Mouse (Mus musculus): Measurements from ENCODE around the gene Gm20708.

Gene Gm20708

DNA sequence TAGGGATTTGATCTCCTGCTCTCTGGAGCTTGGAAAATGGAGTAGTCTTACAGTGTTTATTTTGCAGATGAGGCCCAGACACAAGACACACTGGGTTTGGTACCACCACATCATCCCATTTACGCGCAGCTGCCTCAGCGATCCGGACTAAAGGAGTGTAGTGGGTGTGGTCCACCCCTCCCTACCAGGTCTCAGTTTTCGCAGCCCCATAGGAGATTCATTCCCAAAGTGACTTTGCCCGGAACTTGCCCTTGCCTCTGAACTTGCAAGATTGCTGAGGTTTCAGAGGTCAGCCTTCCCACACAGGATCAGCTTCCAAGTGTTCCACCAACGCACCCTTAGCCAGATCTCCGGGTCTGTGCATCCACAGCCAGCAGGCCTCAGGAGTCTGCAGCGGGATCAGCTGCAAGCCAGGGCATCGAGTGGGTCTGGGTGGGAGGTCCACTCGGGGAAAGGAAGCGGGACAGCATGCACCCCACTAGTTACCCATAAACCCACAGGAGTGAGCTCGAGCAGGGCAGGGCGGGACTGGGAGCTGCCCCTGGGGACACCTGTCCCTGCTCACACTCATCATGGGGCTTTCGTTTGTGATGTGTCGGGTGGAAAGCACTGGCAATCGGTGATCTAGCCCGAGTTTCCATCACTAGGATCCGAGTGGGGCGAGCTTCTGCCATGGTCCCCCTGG is 78.8 kb downstream of the Gm20708 start:
- in situ Hi-C loops (cut with MboI, MseI) = no loop called here

DNA sequence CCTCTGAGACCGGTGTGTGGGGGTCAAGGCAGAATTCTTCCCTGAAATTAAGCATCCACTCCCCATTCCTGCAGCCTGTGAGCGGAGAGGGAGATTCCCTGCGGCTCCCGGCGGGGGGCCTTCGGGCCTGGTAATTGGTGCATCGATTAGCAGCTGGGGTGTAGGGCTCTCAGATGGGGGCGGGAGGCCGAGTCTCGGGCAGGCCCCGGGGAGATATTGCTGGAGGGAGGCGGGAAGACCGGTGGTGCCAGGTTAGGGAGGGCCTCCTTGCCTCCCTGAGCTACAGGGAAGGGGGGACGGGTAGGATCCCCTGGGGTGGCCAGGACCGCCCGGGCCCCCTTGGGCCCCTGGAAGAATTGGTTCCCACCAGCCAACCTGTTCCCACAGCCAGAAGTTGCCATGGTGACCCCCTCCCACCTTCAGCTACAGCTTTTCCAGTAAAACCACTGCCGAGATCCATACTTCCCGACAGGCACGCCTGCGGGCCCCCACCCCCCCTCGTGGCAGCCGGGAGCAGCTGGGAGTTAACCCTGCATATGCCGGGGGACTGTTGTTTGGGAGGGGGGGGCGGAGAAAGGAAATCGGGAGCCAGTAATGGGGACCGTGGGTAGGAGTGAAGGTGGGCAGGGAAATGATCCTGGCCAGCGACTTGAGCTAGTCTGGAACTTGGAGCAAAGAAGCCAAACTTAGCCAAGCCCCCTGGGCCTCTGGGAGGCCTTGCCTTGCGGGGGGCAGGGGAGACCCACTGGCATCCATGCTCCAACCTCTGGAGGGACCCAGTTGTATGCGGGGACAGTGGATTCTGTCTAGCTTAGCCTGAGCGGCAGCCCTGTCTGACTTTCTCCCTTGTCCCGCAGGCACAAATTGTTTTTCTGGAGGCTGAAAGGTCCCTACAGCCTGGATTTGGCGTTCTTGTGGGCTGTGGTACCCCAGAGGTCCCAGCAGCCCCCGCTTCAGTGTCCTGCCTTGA is 79.7 kb downstream of the Gm20708 start:
- in situ Hi-C loops (cut with MboI, MseI) = no loop called here
